Mouse (Mus musculus): ENCODE results near the gene Rab44. TPM values are rescaled to one million over a fixed set of nuclear protein-coding genes. Genes with fewer than 3 reads are reported as not detected.

Gene Rab44
- total and polyA plus RNA-seq, 2 experiments from 2014 or later: 0.20 to 1.2 TPM

- H3K4me2 ChIP-seq (ENCODE audit: low read depth, low read length): peak overlapping the region; percentile 18; the same call in 1 of the 2 replicates
Observed at GRCm38 (mm10) chr17:29188989-29189388, 75.0 kb downstream of the Rab44 start.

GRCm38 (mm10) chr17:29195579-29195978, 81.6 kb downstream of the Rab44 start:
- no peaks in the 10 kb centered on the region for H3K36me3 ChIP-seq (ENCODE audit: insufficient read depth, low read length)
- no peak overlapping the region for H3K4me2 ChIP-seq (ENCODE audit: low read depth, low read length)
- no peak for TF ChIP-seq CTCF (IDR thresholded peaks at IDR 0.05; ENCODE audit: low read depth)
- DNase-seq (ENCODE audit: low spot score): no peak
- no peak overlapping the region for H3K4me3 ChIP-seq (ENCODE audit: low read length)
- H3K9ac ChIP-seq (replicated peaks; ENCODE audit: low read length): no peak overlapping the region
- H3K9me3 ChIP-seq (ENCODE audit: low read length): no peaks in the 10 kb centered on the region
- 30% methylated on average over 4 of the region's 4 CpGs for WGBS
- ATAC-seq: no peak
- H3K27ac ChIP-seq: no peak overlapping the region
- H3K27me3 ChIP-seq (ENCODE audit: insufficient read depth, low read length): no peaks in the 10 kb centered on the region
- no peaks in the 10 kb centered on the region for H3K4me1 ChIP-seq (ENCODE audit: insufficient read depth, low read length)

More at GRCm38 (mm10) chr17:29188989-29189388, 75.0 kb downstream of the Rab44 start:
- Histone ChIP-seq H3K9ac (replicated peaks; ENCODE audit: low read length) (no peak overlapping the region), H3K27me3 (ENCODE audit: insufficient read depth, low read length) (no peaks in the 10 kb centered on the region), H3K4me1 (ENCODE audit: insufficient read depth, low read length) (no peaks in the 10 kb centered on the region), H3K9me3 (ENCODE audit: low read length) (no peaks in the 10 kb centered on the region), H3K4me3 (ENCODE audit: low read length) (no peak overlapping the region), H3K27ac (no peak overlapping the region), H3K36me3 (ENCODE audit: insufficient read depth, low read length) (no peaks in the 10 kb centered on the region)
- no peak for TF ChIP-seq CTCF (IDR thresholded peaks at IDR 0.05; ENCODE audit: low read depth)
- peak; percentile 24; the same call in 1 of the 2 replicates for ATAC-seq
- 9% methylated on average over 11 of the region's 12 CpGs for WGBS
- DNase-seq (ENCODE audit: low spot score): peak; percentile 30

Other genes starting within 250 kb of the Rab44 start
- 5.6 and 13.0 TPM in 2 replicates for gene 4930539E08Rik, start 198.8 kb upstream of the Rab44 start, total RNA-seq (2014; rRNA removed)
- gene 4930539E08Rik, start 198.8 kb upstream of the Rab44 start, polyA plus RNA-seq (2015; fragmentation: Nextera tagmentation; extraction: Ambion mirVana): 1.6 and 2.1 TPM in 2 replicates
- gene Pxt1, start 170.3 kb upstream of the Rab44 start, total RNA-seq (2014; rRNA removed): not detected in 2 replicates
- not detected in 2 replicates for gene Pxt1, start 170.3 kb upstream of the Rab44 start, polyA plus RNA-seq (2015; fragmentation: Nextera tagmentation; extraction: Ambion mirVana)
- gene Kctd20, start 162.2 kb upstream of the Rab44 start, total RNA-seq (2014; rRNA removed): 51.5 and 59.9 TPM in 2 replicates
- 62.9 and 64.1 TPM in 2 replicates for gene Kctd20, start 162.2 kb upstream of the Rab44 start, polyA plus RNA-seq (2015; fragmentation: Nextera tagmentation; extraction: Ambion mirVana)
- 56.2 and 58.7 TPM in 2 replicates for gene Stk38, start 106.2 kb upstream of the Rab44 start, total RNA-seq (2014; rRNA removed)
- 52.7 and 60.8 TPM in 2 replicates for gene Stk38, start 106.2 kb upstream of the Rab44 start, polyA plus RNA-seq (2015; fragmentation: Nextera tagmentation; extraction: Ambion mirVana)
- 139 and 147 TPM in 2 replicates for gene Srsf3, start 81.5 kb upstream of the Rab44 start, total RNA-seq (2014; rRNA removed)
- gene Srsf3, start 81.5 kb upstream of the Rab44 start, polyA plus RNA-seq (2015; fragmentation: Nextera tagmentation; extraction: Ambion mirVana): 298 and 315 TPM in 2 replicates
- gene Cdkn1a, start 23.2 kb upstream of the Rab44 start, total RNA-seq (2014; rRNA removed): 48.9 and 50.0 TPM in 2 replicates
- 242 and 257 TPM in 2 replicates for gene Cdkn1a, start 23.2 kb upstream of the Rab44 start, polyA plus RNA-seq (2015; fragmentation: Nextera tagmentation; extraction: Ambion mirVana)
- gene Cpne5, start 124.0 kb downstream of the Rab44 start, total RNA-seq (2014; rRNA removed): 56.1 and 65.8 TPM in 2 replicates
- gene Cpne5, start 124.0 kb downstream of the Rab44 start, polyA plus RNA-seq (2015; fragmentation: Nextera tagmentation; extraction: Ambion mirVana): 56.6 and 61.6 TPM in 2 replicates
- gene Ppil1, start 150.0 kb downstream of the Rab44 start, total RNA-seq (2014; rRNA removed): 72.6 and 81.4 TPM in 2 replicates
- gene Ppil1, start 150.0 kb downstream of the Rab44 start, polyA plus RNA-seq (2015; fragmentation: Nextera tagmentation; extraction: Ambion mirVana): 84.3 and 87.7 TPM in 2 replicates
- 181 and 262 TPM in 2 replicates for gene BC004004, start 154.6 kb downstream of the Rab44 start, total RNA-seq (2014; rRNA removed)
- gene BC004004, start 154.6 kb downstream of the Rab44 start, polyA plus RNA-seq (2015; fragmentation: Nextera tagmentation; extraction: Ambion mirVana): 139 and 145 TPM in 2 replicates
- 2.3 and 2.8 TPM in 2 replicates for gene Pi16, start 203.5 kb downstream of the Rab44 start, total RNA-seq (2014; rRNA removed)
- gene Pi16, start 203.5 kb downstream of the Rab44 start, polyA plus RNA-seq (2015; fragmentation: Nextera tagmentation; extraction: Ambion mirVana): 1.7 and 2.3 TPM in 2 replicates
- 622 and 633 TPM in 2 replicates for gene Mtch1, start 233.8 kb downstream of the Rab44 start, total RNA-seq (2014; rRNA removed)
- 464 and 500 TPM in 2 replicates for gene Mtch1, start 233.8 kb downstream of the Rab44 start, polyA plus RNA-seq (2015; fragmentation: Nextera tagmentation; extraction: Ambion mirVana)
- gene Fgd2, start 246.8 kb downstream of the Rab44 start, total RNA-seq (2014; rRNA removed): 14.7 and 19.1 TPM in 2 replicates
- gene Fgd2, start 246.8 kb downstream of the Rab44 start, polyA plus RNA-seq (2015; fragmentation: Nextera tagmentation; extraction: Ambion mirVana): 10.3 and 10.9 TPM in 2 replicates

Measured in hindbrain, postnatal 0 days (tissue).